Mouse (Mus musculus): ENCODE measurements at regions not wholly inside any gene's neighbourhood (a gene's known extent, or its start where the extent isn't known, plus 50 kb on each side); places are given as distances from the start of the nearest gene placed in this dataset.

GRCm38 (mm10) chr11:65475302-65475701 is 205.5 kb upstream of the Myocd start:
- ATAC-seq, result no peak

GRCm38 (mm10) chr11:65469762-65470741 is 200.3 kb upstream of the Myocd start:
- H3K27me3 ChIP-seq (ENCODE audit: insufficient read depth, low read length), result no peaks in the 10 kb centered on the region
- no peak overlapping the region for H3K27ac ChIP-seq (ENCODE audit: low read depth)
- no peak overlapping the region for H3K4me3 ChIP-seq (ENCODE audit: low read depth, low read length)
- H3K36me3 ChIP-seq (replicated peaks; ENCODE audit: insufficient read depth, low read length), result no peaks in the 10 kb centered on the region
- H3K4me2 ChIP-seq (ENCODE audit: low read depth, low read length), result no peak overlapping the region
- no peak for ATAC-seq
- TF ChIP-seq EP300 (IDR thresholded peaks at IDR 0.05; ENCODE audit: low read depth) (no peak), CTCF (IDR thresholded peaks at IDR 0.05; ENCODE audit: low read depth) (no peak)
- no peak overlapping the region for H3K9ac ChIP-seq (replicated peaks)
- 64% methylated on average over 9 of the region's 9 CpGs for WGBS (ENCODE audit: insufficient replicate concordance)
- H3K4me1 ChIP-seq (ENCODE audit: insufficient read depth), result no peaks in the 10 kb centered on the region
- no peak for DNase-seq
- H3K9me3 ChIP-seq (ENCODE audit: low read length), result no peaks in the 10 kb centered on the region

More at GRCm38 (mm10) chr11:65475302-65475701, 205.5 kb upstream of the Myocd start:
- DNase-seq, result peak; percentile 13
- Histone ChIP-seq H3K4me2 (ENCODE audit: low read depth, low read length) (no peak overlapping the region), H3K4me1 (ENCODE audit: insufficient read depth) (no peaks in the 10 kb centered on the region), H3K9ac (replicated peaks) (no peak overlapping the region), H3K27me3 (ENCODE audit: insufficient read depth, low read length) (no peaks in the 10 kb centered on the region), H3K4me3 (ENCODE audit: low read depth, low read length) (no peak overlapping the region), H3K36me3 (replicated peaks; ENCODE audit: insufficient read depth, low read length) (no peaks in the 10 kb centered on the region), H3K27ac (ENCODE audit: low read depth) (no peak overlapping the region), H3K9me3 (ENCODE audit: low read length) (no peaks in the 10 kb centered on the region)
- no peak for TF ChIP-seq EP300 (IDR thresholded peaks at IDR 0.05; ENCODE audit: low read depth)
- TF ChIP-seq CTCF (IDR thresholded peaks at IDR 0.05; ENCODE audit: low read depth), result no peak
- 84% methylated on average over 12 of the region's 12 CpGs for WGBS (ENCODE audit: insufficient replicate concordance)

- no peaks in the 10 kb centered on the region for H3K27me3 ChIP-seq (ENCODE audit: insufficient read depth, low read length)
- TF ChIP-seq CTCF (IDR thresholded peaks at IDR 0.05; ENCODE audit: low read depth), result no peak
- no peak for TF ChIP-seq EP300 (IDR thresholded peaks at IDR 0.05; ENCODE audit: low read depth)
- H3K27ac ChIP-seq (ENCODE audit: low read depth), result no peak overlapping the region
- H3K4me2 ChIP-seq (ENCODE audit: low read depth, low read length), result no peak overlapping the region
- WGBS (ENCODE audit: insufficient replicate concordance), result 50% methylated on average over 4 of the region's 4 CpGs
- H3K4me3 ChIP-seq (ENCODE audit: low read depth, low read length), result no peak overlapping the region
- no peaks in the 10 kb centered on the region for H3K4me1 ChIP-seq (ENCODE audit: insufficient read depth)
- no peaks in the 10 kb centered on the region for H3K9me3 ChIP-seq (ENCODE audit: low read length)
- ATAC-seq (no peak), DNase-seq (no peak)
- no peaks in the 10 kb centered on the region for H3K36me3 ChIP-seq (replicated peaks; ENCODE audit: insufficient read depth, low read length)
- H3K9ac ChIP-seq (replicated peaks), result no peak overlapping the region
Observed at GRCm38 (mm10) chr11:65461044-65461443, 191.3 kb upstream of the Myocd start.

- Histone ChIP-seq H3K4me3 (ENCODE audit: low read depth, low read length) (no peak overlapping the region), H3K27me3 (ENCODE audit: insufficient read depth, low read length) (no peaks in the 10 kb centered on the region), H3K36me3 (replicated peaks; ENCODE audit: insufficient read depth, low read length) (no peaks in the 10 kb centered on the region), H3K4me1 (ENCODE audit: insufficient read depth) (no peaks in the 10 kb centered on the region), H3K4me2 (ENCODE audit: low read depth, low read length) (no peak overlapping the region), H3K27ac (ENCODE audit: low read depth) (no peak overlapping the region), H3K9me3 (ENCODE audit: low read length) (no peaks in the 10 kb centered on the region), H3K9ac (replicated peaks) (no peak overlapping the region)
- DNase-seq, result no peak
- TF ChIP-seq EP300 (IDR thresholded peaks at IDR 0.05; ENCODE audit: low read depth) (no peak), CTCF (IDR thresholded peaks at IDR 0.05; ENCODE audit: low read depth) (no peak)
- WGBS (ENCODE audit: insufficient replicate concordance), result 69% methylated on average over 3 of the region's 3 CpGs
- ATAC-seq, result no peak
Observed at GRCm38 (mm10) chr11:65448436-65448835, 178.6 kb upstream of the Myocd start.

GRCm38 (mm10) chr11:65443466-65444024 is 173.8 kb upstream of the Myocd start:
- no peak for TF ChIP-seq CTCF (IDR thresholded peaks at IDR 0.05; ENCODE audit: low read depth)
- TF ChIP-seq EP300 (IDR thresholded peaks at IDR 0.05; ENCODE audit: low read depth), result no peak
- Histone ChIP-seq H3K27ac (ENCODE audit: low read depth) (no peak overlapping the region), H3K4me2 (ENCODE audit: low read depth, low read length) (no peak overlapping the region), H3K9me3 (ENCODE audit: low read length) (no peaks in the 10 kb centered on the region), H3K9ac (replicated peaks) (no peak overlapping the region), H3K4me3 (ENCODE audit: low read depth, low read length) (no peak overlapping the region), H3K4me1 (ENCODE audit: insufficient read depth) (no peaks in the 10 kb centered on the region), H3K36me3 (replicated peaks; ENCODE audit: insufficient read depth, low read length) (no peaks in the 10 kb centered on the region), H3K27me3 (ENCODE audit: insufficient read depth, low read length) (no peaks in the 10 kb centered on the region)
- 76% methylated on average over 11 of the region's 11 CpGs for WGBS (ENCODE audit: insufficient replicate concordance)
- DNase-seq (no peak), ATAC-seq (no peak)

- DNase-seq (no peak), ATAC-seq (no peak)
- no peak overlapping the region for H3K27ac ChIP-seq (ENCODE audit: low read depth)
- H3K27me3 ChIP-seq (ENCODE audit: insufficient read depth, low read length), result no peaks in the 10 kb centered on the region
- no peaks in the 10 kb centered on the region for H3K9me3 ChIP-seq (ENCODE audit: low read length)
- no peaks in the 10 kb centered on the region for H3K4me1 ChIP-seq (ENCODE audit: insufficient read depth)
- no peak overlapping the region for H3K4me2 ChIP-seq (ENCODE audit: low read depth, low read length)
- H3K36me3 ChIP-seq (replicated peaks; ENCODE audit: insufficient read depth, low read length), result no peaks in the 10 kb centered on the region
- TF ChIP-seq CTCF (IDR thresholded peaks at IDR 0.05; ENCODE audit: low read depth), result no peak
- TF ChIP-seq EP300 (IDR thresholded peaks at IDR 0.05; ENCODE audit: low read depth), result no peak
- no peak overlapping the region for H3K9ac ChIP-seq (replicated peaks)
- H3K4me3 ChIP-seq (ENCODE audit: low read depth, low read length), result no peak overlapping the region
- WGBS (ENCODE audit: insufficient replicate concordance), result 80% methylated on average over 4 of the region's 4 CpGs
Observed at GRCm38 (mm10) chr11:65435699-65436161, 165.9 kb upstream of the Myocd start.

Data from liver, postnatal 0 days (tissue).